9 mouse cellular contexts compared by ENCODE assay signal in the genomic region with DNA sequence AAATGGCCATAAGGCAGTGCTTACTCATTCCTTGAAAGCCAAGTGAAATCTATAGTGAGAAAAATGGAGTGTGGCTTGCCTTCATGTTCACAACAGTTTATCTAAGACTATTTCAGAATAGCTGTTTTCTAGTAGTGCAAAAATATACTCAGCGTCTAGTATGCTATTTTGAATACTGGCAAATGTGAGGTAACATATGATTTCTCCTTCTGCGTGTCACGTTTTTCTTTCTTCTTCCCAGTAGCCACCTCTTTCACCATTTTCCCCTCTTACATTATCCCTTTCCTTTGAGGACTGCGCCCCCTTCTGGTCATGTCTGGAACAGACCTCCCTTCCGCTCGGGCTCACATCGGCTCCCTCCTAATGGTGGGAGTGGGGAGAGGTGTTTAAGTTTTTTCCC. TPM values are rescaled to one million over a fixed set of nuclear protein-coding genes. Genes with fewer than 3 reads are reported as not detected.
DNase-seq lines count a peak whose midpoint lies in the region; ATAC-seq and TF ChIP-seq lines count a peak whose summit lies in the region.
"Had no signal": no experiment of that assay in that cellular context is flagged by ENCODE, and none has a peak within 500 bp of the region (broad histone marks: within the 10 kb centered on the region; RNA-seq: fewer than 3 reads in every experiment).

No protein-coding gene starts in this region.

- no peaks in the 10 kb centered on the region for H3K27me3 ChIP-seq in G1E (ENCODE audit: insufficient read depth, low read length)
- H3K27me3 ChIP-seq in forebrain, embryonic 12.5 days, result no peaks in the 10 kb centered on the region
- no peaks in the 10 kb centered on the region for H3K27me3 ChIP-seq in hindbrain, embryonic 11.5 days (ENCODE audit: control insufficient read depth, insufficient read depth, low read length)
- H3K27me3 ChIP-seq: limb, embryonic 15.5 days had no signal

- peak overlapping the region; percentile 51 for H3K4me2 ChIP-seq in forebrain, embryonic 12.5 days
- H3K4me2 ChIP-seq in hindbrain, embryonic 11.5 days (replicated peaks; ENCODE audit: low read depth, low read length), result peak overlapping the region; percentile 33
- H3K4me2 ChIP-seq: limb, embryonic 15.5 days had no signal

- H3K27ac ChIP-seq in forebrain, embryonic 12.5 days, result peak overlapping the region; percentile 75
- H3K27ac ChIP-seq in hindbrain, embryonic 11.5 days (ENCODE audit: low read depth, low read length), result peak overlapping the region; percentile 85; the same call in 1 of the 2 replicates
- H3K27ac ChIP-seq: limb, embryonic 15.5 days had no signal

- no peak overlapping the region; the same call in 1 of the 2 replicates for H3K4me3 ChIP-seq in G1E (ENCODE audit: low read depth, low read length)
- H3K4me3 ChIP-seq in forebrain, embryonic 12.5 days (replicated peaks), result peak overlapping the region; percentile 47
- H3K4me3 ChIP-seq in hindbrain, embryonic 11.5 days (ENCODE audit: low read depth, low read length), result peak overlapping the region; percentile 43
- H3K4me3 ChIP-seq: limb, embryonic 15.5 days had no signal

- H3K36me3 ChIP-seq in G1E (replicated peaks), result peaks cover 76% of the 10 kb centered on the region
- H3K36me3 ChIP-seq in forebrain, embryonic 12.5 days (replicated peaks), result peaks cover 64% of the 10 kb centered on the region
- H3K36me3 ChIP-seq in hindbrain, embryonic 11.5 days (ENCODE audit: control insufficient read depth, insufficient read depth, low read length), result peaks cover 13% of the 10 kb centered on the region; the same call in 1 of the 2 replicates

- ATAC-seq in G1E (ENCODE audit: extremely low read depth, insufficient number of reproducible peaks, low FRiP score, poor library complexity, severe bottlenecking), result peak; percentile 46; the same call in 1 of the 2 replicates
- ATAC-seq in forebrain, embryonic 12.5 days (ENCODE audit: low FRiP score), result peak; percentile 62
- ATAC-seq in hindbrain, embryonic 11.5 days (ENCODE audit: low FRiP score), result peak; percentile 80; the same call in 1 of the 2 replicates

- H3K4me1 ChIP-seq in G1E (ENCODE audit: insufficient read depth, low read depth, low read length), result peaks cover 35% of the 10 kb centered on the region
- peaks cover 17% of the 10 kb centered on the region for H3K4me1 ChIP-seq in forebrain, embryonic 12.5 days
- no peaks in the 10 kb centered on the region for H3K4me1 ChIP-seq in hindbrain, embryonic 11.5 days (replicated peaks; ENCODE audit: control insufficient read depth, insufficient read depth, low read length)
- H3K4me1 ChIP-seq: limb, embryonic 15.5 days had no signal

- 9% methylated on average over 7 of the region's 7 CpGs for WGBS in forebrain, embryonic 12.5 days
- 11% methylated on average over 7 of the region's 7 CpGs for WGBS in hindbrain, embryonic 11.5 days

- peaks cover 4% of the 10 kb centered on the region for H3K9me3 ChIP-seq in G1E (replicated peaks)
- peaks cover 17% of the 10 kb centered on the region for H3K9me3 ChIP-seq in forebrain, embryonic 12.5 days
- no peaks in the 10 kb centered on the region for H3K9me3 ChIP-seq in hindbrain, embryonic 11.5 days (ENCODE audit: control insufficient read depth, low read length)

- peak overlapping the region; percentile 50; the same call in 1 of the 2 replicates for H3K9ac ChIP-seq in forebrain, embryonic 12.5 days
- H3K9ac ChIP-seq in hindbrain, embryonic 11.5 days (ENCODE audit: low read depth, low read length), result peak overlapping the region; percentile 55; the same call in 1 of the 2 replicates
- H3K9ac ChIP-seq: limb, embryonic 15.5 days had no signal

- TF ChIP-seq CTCF in G1E (IDR thresholded peaks at IDR 0.05; ENCODE audit: low read depth, low read length), result no peak; the same call in 1 of the 2 replicates

- DNase-seq in G1E (ENCODE audit: low spot score), result peak; percentile 32
- peak; percentile 87 for DNase-seq in c-Kit-positive CD71-negative TER-119-negative erythroid progenitor cells, embryonic 14.5 days (ENCODE audit: low read depth)
- DNase-seq in hindbrain, embryonic 11.5 days (ENCODE audit: low spot score), result peak; percentile 97
- DNase-seq in layer of hippocampus, adult 9-11 months, result peak; percentile 84
- peak; percentile 82 for DNase-seq in lung, postnatal 25 days (ENCODE audit: low spot score)
- peak; percentile 92 for DNase-seq in retina, embryonic 14.5 days (ENCODE audit: low spot score)
- peak; percentile 88 for DNase-seq in thymus, postnatal 25 days

RNA-seq across cellular contexts. Expression of a gene that starts 50.2 kb away (rescaled TPM):
- total RNA-seq in G1E (2014; fragmentation: Nextera tagmentation), result 91.6 and 100 TPM in 2 replicates
- total RNA-seq in G1E (2017), result 56.3 and 62.9 TPM in 2 replicates
- 16.5 and 28.6 TPM in 2 replicates for polyA plus RNA-seq in G1E (2012)
- polyA plus RNA-seq in forebrain, embryonic 12.5 days (2016; fragmentation: Nextera tagmentation; extraction: Ambion mirVana), result 73.3 and 83.0 TPM in 2 replicates
- 77.4 and 81.2 TPM in 2 replicates for polyA plus RNA-seq in hindbrain, embryonic 11.5 days (2014; fragmentation: Nextera tagmentation; extraction: Ambion mirVana)

RNA-seq across cellular contexts. Expression of a gene that starts 54.7 kb away (rescaled TPM):
- total RNA-seq in G1E (2014; fragmentation: Nextera tagmentation), result 41.8 and 44.7 TPM in 2 replicates
- 37.9 and 43.2 TPM in 2 replicates for total RNA-seq in G1E (2017)
- 10.1 and 15.5 TPM in 2 replicates for polyA plus RNA-seq in G1E (2012)
- polyA plus RNA-seq in forebrain, embryonic 12.5 days (2016; fragmentation: Nextera tagmentation; extraction: Ambion mirVana), result 43.1 and 45.7 TPM in 2 replicates
- 44.3 and 46.1 TPM in 2 replicates for polyA plus RNA-seq in hindbrain, embryonic 11.5 days (2014; fragmentation: Nextera tagmentation; extraction: Ambion mirVana)

Comparison
In these comparisons a context has a peak if more than half of its experiments do, and no peak if none do; other contexts are left out.
1. DNase-seq: peak in every context shown above with its lines; median percentile 97 in hindbrain, embryonic 11.5 days; 92 in retina, embryonic 14.5 days; 88 in thymus, postnatal 25 days; 87 in c-Kit-positive CD71-negative TER-119-negative erythroid progenitor cells, embryonic 14.5 days; 84 in layer of hippocampus, adult 9-11 months; 82 in lung, postnatal 25 days; 32 in G1E.